Mouse (Mus musculus) cerebral cortex, adult 2 months (tissue): Measurements from ENCODE around the gene Gstp2.

ENCODE experiments used
- WGBS: fragments of 180-500 bp; shearing (Covaris S2); methylation state at CpG from one replicate; pipeline ENCODE4 v1.1.7; 2018; 5-methylcytosine and 5-hydroxymethylcytosine counted together

The Gstp2 gene

GRCm38 (mm10) chr19:4045966-4046865 lies at the start of gene Gstp2:
Gene Gstp2 (minus strand): TSS chr19:4046023.
- 15% methylated on average over 16 of the region's 16 CpGs for WGBS

- WGBS = 77% methylated on average over 5 of the region's 5 CpGs
Observed at GRCm38 (mm10) chr19:4094774-4095303, 49.0 kb upstream of the Gstp2 start.

- WGBS = 69% methylated on average over 3 of the region's 3 CpGs
Observed at GRCm38 (mm10) chr19:4094348-4094747, 48.5 kb upstream of the Gstp2 start.

GRCm38 (mm10) chr19:4093772-4094171 lies 47.9 kb upstream of the Gstp2 start:
- 58% methylated on average over 7 of the region's 7 CpGs for WGBS

GRCm38 (mm10) chr19:4092750-4093149 lies 46.9 kb upstream of the Gstp2 start:
- WGBS = 88% methylated on average over 3 of the region's 3 CpGs

- 63% methylated on average over 2 of the region's 2 CpGs for WGBS
Observed at GRCm38 (mm10) chr19:4091383-4091782, 45.6 kb upstream of the Gstp2 start.

GRCm38 (mm10) chr19:4090446-4090845 lies 44.6 kb upstream of the Gstp2 start:
- 86% methylated on average over 3 of the region's 3 CpGs for WGBS

GRCm38 (mm10) chr19:4089128-4089527 lies 43.3 kb upstream of the Gstp2 start:
- WGBS = 41% methylated on average over 6 of the region's 6 CpGs

GRCm38 (mm10) chr19:4088146-4088545 lies 42.3 kb upstream of the Gstp2 start:
- WGBS = 59% methylated on average over 5 of the region's 5 CpGs

- 94% methylated on average over 5 of the region's 5 CpGs for WGBS
Observed at GRCm38 (mm10) chr19:4087090-4087489, 41.3 kb upstream of the Gstp2 start.

GRCm38 (mm10) chr19:4086156-4086555 lies 40.3 kb upstream of the Gstp2 start:
- WGBS = 93% methylated on average over 15 of the region's 15 CpGs

- 100% methylated on average over 1 of the region's 1 CpGs for WGBS
Observed at GRCm38 (mm10) chr19:4084984-4085383, 39.2 kb upstream of the Gstp2 start.

GRCm38 (mm10) chr19:4083826-4084225 lies 38.0 kb upstream of the Gstp2 start:
- 50% methylated on average over 8 of the region's 8 CpGs for WGBS

GRCm38 (mm10) chr19:4083316-4083715 lies 37.5 kb upstream of the Gstp2 start:
- 79% methylated on average over 7 of the region's 7 CpGs for whole genome bisulfite sequencing

GRCm38 (mm10) chr19:4082219-4082965 lies 36.6 kb upstream of the Gstp2 start:
- 85% methylated on average over 11 of the region's 11 CpGs for WGBS

GRCm38 (mm10) chr19:4081394-4081793 lies 35.6 kb upstream of the Gstp2 start, which contains the start of gene Cabp2:
Gene Cabp2 (plus strand): TSS chr19:4081578.
- WGBS = 71% methylated on average over 3 of the region's 3 CpGs

GRCm38 (mm10) chr19:4080511-4081009 lies 34.7 kb upstream of the Gstp2 start:
- WGBS = 73% methylated on average over 8 of the region's 8 CpGs

GRCm38 (mm10) chr19:4079594-4079993 lies 33.8 kb upstream of the Gstp2 start:
- 80% methylated on average over 1 of the region's 1 CpGs for WGBS

GRCm38 (mm10) chr19:4075531-4075930 lies 29.7 kb upstream of the Gstp2 start:
- WGBS = 98% methylated on average over 1 of the region's 1 CpGs

GRCm38 (mm10) chr19:4072706-4073424 lies 27.0 kb upstream of the Gstp2 start:
- WGBS = 87% methylated on average over 6 of the region's 6 CpGs

- whole genome bisulfite sequencing = 94% methylated on average over 6 of the region's 6 CpGs
Observed at GRCm38 (mm10) chr19:4071406-4071805, 25.6 kb upstream of the Gstp2 start.

- 85% methylated on average over 8 of the region's 8 CpGs for WGBS
Observed at GRCm38 (mm10) chr19:4070756-4071155, 24.9 kb upstream of the Gstp2 start.
